Mouse (Mus musculus) gonadal fat pad, adult 2 months (tissue): ENCODE results near the gene Hinfp. TPM values are rescaled to one million over a fixed set of nuclear protein-coding genes. Genes with fewer than 3 reads are reported as not detected.
"Not testable (repeated sequence)": the region's sequence is repeated elsewhere in the genome, so short reads cannot be mapped to it uniquely, and the experiment has no call there.

Experiments used
- DNase-seq: peaks from one replicate; pipeline ENCODE4 v3.0.0-alpha.2; 2012; ENCODE audit warnings: low read depth
- polyA plus RNA-seq: library from polyadenylated mRNA; depleted of rRNA; stranded (reverse); fragments of >200 nt; gene quantifications from 2 replicates; pipeline ENCODE4 v1.2.3, GENCODE M21; 2012

Hinfp gene
- polyA plus RNA-seq, 1 experiment, result 39.6 TPM

DNA sequence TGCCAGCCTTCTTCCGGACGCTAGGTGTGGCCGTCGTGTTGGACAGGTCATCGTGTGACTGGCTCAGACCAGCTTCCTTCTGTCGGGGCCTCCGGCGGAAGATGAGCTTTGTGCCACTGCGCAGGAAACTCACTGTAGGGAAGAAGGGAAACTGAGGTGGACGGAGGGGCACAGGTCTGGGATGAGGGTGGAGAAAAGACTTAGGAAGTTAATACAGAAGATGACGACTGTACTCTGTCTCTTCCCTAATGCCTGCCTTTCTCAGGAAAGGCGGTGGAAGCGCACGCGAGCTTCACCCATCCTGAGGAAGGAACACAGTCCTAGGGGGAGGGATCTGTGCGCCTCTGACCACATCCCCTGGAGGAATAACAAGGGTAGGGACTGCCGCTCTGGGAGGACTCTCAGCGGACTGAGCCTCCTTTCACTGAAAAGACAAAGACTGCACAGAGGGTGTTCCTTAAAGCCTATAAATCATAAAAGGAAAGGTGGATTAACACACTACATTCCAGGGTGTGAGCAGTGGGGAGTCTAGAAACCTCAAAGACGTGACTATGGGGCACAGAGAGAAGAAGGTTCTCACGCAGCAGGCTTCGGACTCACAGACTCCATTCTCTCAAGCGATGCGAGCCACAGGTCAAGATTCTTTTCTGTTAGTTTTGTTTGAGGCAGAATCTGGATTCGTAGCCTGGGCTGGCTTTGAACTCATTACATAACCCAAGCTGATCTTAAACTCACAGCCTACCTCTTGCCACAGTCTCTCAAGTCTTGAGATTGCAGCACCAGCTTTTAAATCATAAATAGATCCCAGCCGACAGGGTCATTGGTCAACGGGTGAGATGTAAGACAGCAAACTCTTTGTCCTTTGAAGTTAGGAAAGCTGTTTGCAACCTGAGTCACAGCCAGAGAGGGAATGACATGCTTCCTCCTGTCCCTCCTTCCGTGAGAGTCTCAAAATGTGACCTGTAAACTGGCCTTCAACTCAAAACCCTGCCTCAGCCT, 6.0 kb upstream of the Hinfp start:
- no peak for DNase-seq

DNA sequence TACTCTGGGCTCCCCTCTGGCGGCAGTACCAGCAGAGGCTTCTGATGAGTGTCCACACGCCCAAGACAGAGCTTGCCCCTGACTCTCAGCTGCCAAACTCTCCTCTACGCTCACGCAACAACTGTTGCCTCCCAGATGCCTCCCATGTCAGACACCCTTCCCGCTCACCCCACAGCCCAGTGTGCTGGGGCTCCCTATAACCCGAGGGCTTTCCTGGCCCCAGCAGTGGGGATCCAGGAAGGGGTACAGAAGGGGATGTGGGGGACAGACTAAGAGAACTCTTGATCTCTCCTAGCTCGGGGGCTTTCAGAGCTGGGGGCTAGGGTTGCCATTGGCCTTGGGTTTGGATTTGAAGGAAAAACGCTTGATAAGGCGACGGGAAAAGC, 5.3 kb upstream of the Hinfp start:
- DNase-seq, result no peak

DNA sequence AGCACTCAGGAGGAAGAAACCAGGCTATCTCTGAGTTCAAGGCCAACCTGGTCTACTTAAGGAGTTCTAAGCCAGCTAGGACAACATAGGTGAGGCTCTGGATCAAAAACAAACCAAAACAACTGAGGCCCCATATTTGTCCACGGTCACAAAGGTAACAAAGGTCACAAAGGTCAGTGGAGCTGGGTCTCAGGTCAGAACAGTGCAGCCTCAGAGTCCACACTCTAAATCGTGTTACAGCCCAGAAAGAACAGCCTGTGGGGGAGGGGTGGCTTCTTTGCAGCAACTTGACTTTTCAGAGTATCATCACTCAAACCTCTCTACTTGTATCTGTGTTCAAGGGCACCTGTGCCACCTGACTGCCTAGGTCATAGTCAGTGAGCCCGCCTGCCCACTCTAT, 4.3 kb upstream of the Hinfp start:
- DNase-seq, result no peak

DNA sequence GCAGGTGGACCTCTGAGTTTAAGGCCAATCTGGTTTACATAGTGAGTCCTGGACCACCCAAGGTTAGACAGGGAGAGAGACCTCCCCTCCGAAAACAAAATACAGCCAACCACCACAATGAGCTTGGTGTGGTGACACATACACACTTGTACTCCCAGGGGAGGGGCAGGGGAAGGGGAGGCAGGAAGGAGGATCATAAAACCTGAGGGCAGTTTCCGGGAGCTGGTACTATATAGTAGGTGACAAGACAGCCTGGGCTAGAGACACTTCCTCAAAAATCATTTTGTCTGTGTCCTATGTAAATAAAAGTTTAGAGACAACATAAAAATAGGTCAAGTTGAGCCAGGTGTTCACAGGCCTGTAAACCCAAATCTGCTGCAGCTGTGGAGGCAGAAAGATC, 1.8 kb upstream of the Hinfp start:
- no peak for DNase-seq

DNA sequence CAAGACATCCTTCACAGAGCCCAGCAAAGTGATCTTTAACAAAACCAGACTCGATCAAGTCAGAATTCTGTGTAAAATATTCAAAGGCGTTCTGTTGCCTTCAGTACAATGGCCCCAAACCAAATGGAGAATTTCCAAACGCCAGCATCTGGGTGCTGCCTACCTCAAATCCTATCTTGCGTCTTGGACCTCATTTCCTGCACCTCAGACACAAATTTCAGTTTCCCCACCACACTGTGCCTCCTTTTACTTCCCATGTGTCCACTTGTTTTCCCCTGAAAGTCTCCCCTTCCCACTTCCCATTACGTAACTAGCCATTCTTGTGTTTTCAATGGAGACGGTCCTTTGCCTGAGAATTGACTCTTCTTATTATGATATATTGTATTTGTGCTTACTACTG, 1.1 kb upstream of the Hinfp start:
- DNase-seq, result no peak

DNA sequence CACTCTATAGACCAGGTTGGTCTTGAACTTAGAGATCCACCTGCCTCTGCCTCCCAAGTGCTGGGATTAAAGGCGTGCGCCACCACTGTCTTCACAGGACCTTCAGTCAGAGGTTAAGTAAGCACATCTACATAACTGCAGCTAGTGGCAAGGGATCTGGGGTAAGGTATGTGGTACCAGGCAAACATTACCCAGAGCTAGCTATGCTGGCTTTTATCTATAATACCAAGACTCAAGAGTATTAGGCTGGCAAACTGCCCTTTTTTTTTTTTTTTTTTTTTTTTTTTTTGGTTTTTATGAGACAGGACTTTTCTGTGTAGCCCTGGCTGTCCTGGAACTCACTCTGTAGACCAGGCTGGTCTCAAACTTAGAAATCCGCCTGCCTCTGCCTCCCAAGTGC, 5.5 kb downstream of the Hinfp start:
- not testable (repeated sequence) for DNase-seq

DNA sequence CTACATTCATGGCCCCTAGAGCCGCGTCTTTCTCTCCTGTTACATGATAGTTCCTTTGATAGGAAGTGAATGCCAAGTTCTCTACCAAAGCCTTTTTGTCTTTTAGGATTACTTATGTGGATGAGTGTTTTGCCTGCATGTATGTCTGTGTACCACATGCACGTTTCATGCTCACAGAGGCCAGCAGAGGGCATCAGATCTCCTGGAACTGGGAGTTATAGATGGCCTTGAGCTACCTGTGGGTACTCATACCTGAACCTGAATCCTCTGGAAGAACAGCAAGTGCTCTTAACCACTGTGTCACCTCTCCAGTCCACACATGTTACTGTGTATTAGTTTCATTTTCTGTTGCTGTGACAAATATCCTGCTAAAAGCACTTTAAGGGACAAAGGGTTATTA, 13.0 kb downstream of the Hinfp start:
- DNase-seq, result no peak

DNA sequence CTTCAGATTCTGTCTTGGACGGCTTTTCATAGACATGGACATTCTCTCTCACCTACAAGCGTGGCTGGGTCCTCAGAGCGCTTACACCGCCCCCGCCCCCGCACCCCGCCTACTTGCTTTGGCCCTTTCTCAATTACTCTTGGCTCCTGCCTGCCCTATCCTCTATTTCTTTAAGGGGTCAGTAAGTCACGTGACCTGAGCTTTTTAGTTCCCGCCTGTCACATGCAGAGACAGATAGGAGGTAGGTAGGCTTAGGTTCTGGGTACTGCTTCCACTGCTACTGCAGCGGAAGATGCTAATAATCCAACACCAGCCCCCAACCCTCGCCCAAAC, 16.5 kb downstream of the Hinfp start:
- DNase-seq, result no peak

DNA sequence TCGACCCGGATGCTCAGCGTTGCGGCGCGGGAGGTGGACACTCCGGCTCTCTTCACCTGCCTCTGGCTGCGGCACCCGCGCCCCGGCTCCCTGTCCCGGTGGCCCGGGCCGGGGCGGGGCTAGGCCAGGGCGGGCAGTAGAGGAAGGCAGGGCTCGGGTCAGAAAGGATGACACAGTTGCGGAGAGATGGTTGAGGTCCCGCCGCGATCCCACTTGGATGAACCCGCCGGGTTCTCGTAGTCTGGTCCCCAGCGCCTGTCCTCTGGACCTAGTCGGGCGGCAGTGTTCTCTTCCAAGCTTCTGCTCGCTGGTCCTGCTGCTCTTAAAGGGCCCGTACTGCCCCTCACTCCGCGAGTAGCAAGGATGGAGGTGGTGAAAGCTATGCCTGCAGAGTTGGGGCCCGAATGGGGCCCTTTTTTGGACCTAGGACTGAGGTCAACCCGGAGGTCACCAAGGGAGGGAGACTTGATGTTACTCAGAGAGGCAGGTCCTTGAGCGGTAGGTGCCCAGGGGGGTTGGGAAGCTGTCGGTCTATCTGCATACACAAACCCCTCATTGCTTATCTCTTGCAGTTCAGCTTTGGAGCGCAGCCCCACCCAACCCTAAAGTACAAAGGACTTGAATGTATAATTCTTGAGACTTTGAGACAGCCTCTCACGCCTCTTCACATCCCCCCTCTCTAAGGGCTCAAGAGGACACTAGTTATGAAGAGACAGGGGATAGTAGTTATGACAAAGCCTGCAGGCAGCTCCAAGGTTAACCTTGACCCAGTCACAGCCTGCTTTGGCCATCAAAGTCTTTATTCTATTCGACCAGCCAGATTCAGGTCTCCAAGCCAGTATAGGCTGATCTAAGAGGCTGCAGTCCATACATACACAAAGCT, 17.2 kb downstream of the Hinfp start, which contains the start of gene Abcg4:
Gene Abcg4 (minus strand): TSS at position 540 of the 883 bp plus-strand sequence.
- DNase-seq, result no peak

DNA sequence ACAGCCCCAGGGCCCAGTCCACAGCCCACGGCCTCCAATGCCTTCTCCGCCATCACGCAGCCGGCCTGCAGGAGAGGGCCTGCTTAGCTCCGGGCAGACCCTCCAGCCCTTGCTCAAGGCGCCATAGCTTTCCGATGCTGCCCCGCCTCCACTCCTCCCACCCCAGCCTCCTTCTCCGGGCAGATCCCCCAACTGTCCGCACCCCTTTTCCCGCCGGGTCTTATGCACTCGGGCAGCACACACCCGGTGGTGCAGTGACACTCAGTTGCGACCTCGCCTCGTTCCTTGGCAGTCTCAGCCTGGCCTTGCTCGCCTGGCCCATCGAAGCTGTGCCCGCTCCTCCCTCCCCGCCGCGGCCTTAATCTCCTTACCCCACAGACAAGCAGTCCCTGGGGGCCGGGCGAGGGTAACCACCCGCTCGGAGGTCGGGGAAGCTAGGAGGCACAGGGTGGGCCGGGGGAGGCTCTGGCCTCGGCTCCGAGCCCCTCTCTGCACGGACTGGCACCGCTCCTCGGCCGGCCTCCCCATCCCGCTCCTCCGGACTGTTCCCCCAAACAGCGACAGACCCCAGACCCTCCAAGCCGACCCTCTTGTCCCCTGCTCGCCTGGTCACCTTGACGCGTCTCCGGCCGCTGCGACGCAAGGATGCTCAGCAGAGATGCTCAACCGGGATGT, 17.9 kb downstream of the Hinfp start:
- DNase-seq, result no peak

DNA sequence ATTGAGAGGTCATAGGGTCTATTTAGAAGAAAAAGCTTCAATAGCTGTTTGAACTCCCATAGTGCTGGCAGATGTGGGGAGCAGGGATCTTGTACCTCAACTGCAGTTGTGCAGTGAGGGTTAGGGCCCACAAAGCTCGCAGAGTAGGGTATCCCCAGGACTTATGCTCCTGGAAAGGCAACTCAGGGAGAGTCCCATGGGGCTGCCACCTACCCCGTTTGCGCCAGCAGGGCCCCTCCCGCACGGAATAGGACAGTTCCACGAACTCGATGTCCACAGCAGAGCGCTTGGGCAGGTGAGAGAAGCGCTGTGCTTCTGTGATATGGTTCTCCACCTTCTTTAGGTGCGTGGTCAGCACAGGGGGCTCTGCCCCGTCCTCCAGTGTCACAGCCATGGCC, 18.5 kb downstream of the Hinfp start:
- DNase-seq, result no peak

DNA sequence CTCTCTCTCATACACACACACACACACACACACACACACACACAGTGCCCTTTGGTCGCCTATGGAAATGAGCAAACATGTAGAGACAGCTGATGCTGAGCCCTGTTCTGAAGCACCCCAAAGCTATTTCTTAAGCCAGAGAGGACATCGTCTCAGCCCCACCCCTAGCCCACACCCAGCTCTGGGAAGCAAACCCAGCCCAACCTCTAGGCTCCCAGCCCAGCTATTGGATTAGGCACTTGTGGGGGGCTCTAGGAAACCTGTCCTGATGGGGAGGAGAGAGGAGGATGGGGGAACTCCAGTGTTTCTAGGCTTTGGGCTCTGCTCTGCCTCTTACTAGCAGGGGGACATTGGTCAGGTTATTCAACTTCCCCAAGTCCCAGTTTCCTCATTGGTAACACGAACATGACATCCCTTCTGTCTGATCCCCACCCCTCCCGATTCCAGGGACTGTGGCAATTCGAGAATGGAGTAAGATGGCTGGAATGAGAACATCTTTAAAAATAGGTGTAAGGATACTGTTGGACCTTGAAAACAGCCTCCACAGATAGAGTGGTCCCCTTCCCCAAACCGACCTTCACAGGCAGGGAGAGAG, 19.1 kb downstream of the Hinfp start:
- no peak for DNase-seq

DNA sequence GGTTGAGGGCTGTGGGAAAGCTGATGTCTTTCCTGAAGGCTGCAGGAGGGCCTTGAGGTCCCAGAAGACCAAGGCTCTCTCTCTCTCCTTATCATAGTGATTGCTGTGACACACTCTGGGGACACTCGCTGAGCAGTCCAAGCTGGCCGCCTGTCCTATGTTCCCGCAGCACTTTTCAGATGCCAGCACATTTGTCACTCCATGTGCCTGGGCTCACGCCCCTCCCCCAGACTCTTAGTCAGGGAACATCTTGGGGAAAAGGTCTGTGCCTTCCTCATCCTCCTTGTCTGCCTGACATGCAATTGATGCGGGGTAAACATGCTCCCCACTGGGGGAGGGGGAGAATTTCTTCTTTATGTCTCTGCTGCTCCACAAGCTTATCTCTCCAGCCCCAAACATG, 22.3 kb downstream of the Hinfp start:
- DNase-seq, result no peak

DNA sequence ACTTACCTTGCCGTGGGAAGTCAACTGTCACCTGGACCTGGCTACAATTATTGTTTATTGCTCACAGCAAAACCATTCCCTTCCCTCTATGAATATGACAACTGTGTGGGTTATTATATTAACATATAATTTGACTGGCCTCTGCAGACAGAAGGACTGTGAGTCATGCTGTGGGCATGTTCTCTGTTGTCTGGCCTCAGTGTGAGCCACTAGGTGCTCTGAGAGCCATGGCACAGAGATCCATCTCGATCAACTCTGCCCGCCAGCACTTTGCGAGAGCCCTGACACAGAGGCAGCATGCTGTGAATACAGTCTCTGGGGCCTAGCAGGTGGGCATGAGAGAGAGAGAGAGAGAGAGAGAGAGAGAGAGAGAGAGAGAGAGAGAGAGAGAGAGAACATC, 35.5 kb downstream of the Hinfp start:
- no peak for DNase-seq

DNA sequence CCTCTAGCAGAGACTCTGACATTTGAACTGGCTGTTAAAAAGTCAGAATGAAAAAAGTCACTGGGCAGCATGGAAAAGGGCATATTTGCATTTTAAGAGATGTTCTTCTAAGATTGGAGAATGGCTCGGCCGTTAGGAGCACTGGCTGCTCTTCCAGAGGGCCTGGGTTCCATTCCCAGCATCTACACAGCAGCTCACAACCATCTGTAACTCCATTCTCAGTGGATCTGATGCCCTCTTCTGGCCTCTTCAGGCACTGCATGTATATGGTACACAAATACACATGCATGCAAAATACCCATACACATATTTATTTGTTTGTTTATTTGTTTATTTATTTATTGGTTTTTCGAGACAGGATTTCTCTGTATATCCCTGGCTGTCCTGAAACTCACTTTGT, 36.4 kb downstream of the Hinfp start:
- DNase-seq, result no peak

DNA sequence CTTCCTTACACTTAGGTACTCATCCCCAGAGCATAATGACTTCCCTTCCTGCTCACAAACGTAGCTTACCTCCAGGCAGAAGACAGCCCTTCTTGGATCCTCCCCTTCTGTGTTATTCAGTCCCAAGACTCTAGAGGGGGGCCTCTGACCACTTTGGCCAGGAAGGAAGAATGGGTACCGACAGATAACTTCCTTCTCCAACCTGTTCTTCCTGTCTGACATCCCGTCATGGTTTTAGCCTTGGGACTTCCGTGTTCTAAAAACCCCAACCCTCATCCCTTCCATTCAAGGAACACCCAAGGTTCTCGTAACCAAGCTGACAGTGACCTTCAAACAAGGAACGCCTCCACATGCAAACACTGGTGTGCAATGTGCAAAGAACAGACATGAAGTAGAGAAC, 37.0 kb downstream of the Hinfp start, which contains the start of gene Nlrx1:
Gene Nlrx1 (minus strand): TSS at position 168 of the 400 bp plus-strand sequence.
- DNase-seq, result peak; percentile 66

DNA sequence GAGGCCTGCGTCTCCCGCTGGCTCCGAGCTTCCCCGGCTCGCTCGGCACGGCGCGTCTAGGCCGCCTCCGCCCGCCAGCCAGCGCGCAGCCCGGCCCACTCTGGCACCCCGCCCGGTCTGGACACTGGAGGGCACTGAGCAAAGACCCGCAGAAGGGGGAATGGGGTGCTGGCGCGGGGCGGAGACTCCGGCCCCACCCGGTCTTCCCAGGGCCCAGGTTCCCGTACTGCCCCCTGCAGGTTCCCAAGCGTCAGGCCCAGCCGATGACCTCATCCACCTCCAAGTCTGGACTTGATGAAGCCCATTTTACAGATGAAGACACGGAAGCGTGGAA, 37.5 kb downstream of the Hinfp start:
- DNase-seq, result no peak

DNA sequence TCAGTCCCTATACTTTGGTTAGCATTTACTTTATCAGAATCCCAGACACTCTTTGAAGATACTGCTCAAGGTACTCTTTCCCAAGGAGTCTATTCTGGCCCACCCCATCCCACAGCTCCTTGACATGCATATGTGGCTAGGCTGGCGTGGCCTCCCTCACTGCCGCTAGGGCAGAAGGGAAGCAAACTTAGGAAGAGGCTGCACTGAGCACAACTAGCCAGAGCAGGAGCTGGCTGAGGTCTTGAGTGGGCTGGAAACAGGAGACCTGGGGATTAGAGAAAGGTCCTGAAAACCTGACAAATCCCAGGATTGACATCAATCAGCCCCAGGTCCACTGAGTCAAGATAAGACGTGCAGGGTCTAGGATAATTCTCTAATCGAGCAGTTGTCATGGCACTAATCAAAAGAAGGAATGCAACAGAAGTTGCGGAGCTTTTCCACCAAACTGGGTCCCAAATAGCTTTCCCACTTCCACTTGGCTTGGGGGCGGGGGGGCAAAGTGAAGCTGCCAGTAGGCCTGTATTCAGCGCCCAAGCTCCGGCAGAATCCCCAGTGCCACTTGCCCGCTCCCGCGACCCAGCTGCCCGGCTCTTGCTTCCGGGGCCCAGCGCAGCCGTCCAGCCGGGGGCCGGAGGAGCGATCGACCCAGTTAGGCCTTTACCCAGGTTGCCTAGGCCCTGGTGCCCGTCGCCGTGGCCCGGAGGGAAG, 38.0 kb downstream of the Hinfp start:
- no peak for DNase-seq

DNA sequence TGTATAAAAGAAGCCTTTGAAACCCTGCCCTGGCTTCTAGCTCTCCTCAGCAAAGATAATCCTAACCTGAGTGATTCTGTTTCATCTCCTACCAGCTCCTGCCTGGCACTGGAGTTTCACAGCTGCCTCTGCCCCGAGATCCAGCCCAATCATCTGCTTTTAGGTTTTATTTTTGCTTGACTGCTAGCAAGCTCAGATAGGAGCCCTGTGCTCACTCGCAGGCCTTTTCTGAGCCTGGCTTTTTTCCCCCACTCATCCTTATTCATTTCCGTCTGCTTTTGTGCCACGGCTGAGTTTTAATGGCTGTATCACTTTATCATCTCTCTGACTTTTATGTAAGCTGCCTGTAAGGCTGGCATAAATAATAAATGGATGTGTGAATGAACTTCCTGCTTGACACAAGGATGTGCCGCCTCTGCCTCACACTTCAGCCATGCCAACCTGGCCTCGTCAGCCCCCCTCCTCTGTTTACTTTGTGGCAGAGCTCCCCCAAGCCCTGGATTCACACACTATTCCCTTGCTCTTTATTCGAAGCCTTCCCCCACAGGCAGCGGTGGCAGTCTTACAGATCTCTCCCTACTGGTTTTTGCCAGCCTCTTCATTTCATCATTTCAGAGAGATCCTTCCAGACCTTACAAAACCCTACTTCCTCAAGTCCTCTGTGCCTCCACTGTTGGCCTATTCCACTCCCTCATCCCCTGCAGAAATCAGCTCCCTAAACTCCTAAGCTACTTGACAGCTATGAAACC, 38.8 kb downstream of the Hinfp start:
- DNase-seq, result no peak

DNA sequence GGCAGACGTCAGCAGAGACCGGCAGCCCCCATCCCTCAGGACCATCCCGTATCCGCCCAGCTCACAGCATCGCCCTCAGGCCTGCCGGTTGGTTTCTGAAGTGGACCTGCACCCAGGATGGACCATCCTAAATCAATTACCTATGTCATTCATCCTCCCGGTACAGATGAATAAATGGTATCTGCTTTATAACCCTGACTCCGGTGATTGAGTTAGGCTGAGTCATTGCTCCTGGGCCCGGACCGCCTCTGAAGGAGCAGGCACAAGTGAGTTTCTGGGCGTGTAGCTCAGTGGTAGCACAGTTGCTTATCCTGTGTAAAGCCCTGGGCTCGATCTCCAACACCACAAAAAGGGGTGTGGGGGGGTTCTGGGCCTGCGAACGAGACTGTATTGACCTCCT, 44.1 kb downstream of the Hinfp start:
- DNase-seq, result no peak

DNA sequence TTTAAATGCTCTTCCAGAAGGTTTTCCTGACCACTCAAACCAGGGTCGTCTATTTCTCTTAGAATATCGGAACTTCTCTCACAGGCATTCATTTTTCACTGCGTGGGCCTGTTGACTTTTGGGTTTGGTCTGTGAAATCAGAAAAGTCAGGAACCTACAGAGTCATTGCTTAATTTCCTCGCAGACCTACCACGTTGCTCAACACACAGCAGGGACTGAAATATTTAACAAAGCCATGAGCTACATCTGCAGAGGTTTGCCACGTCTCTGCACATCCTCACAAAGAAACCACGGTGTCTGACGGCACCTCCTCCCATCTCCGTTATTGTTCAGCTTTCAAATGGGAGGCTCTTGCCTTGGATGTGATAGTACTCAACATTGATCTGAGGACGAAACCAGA, 46.5 kb downstream of the Hinfp start:
- DNase-seq, result no peak
